Mouse (Mus musculus): Measurements from ENCODE around the gene Pde4b. TPM values are rescaled to one million over a fixed set of nuclear protein-coding genes. Genes with fewer than 3 reads are reported as not detected.
"Not testable (repeated sequence)": the region's sequence is repeated elsewhere in the genome, so short reads cannot be mapped to it uniquely, and the experiment has no call there.

The Pde4b gene
- polyA plus RNA-seq (2014; fragmentation: Nextera tagmentation; extraction: Ambion mirVana), result 49.4 and 49.8 TPM in 2 replicates

GRCm38 (mm10) chr4:102087091-102087565 lies at the start of gene Pde4b:
TSS of gene Pde4b (plus strand) at chr4:102087543.
- H3K9me3 ChIP-seq (ENCODE audit: control insufficient read depth, low read length), result no peaks in the 10 kb centered on the region
- peak within 1 kb of the TSS; percentile 62 for H3K9ac ChIP-seq (replicated peaks; ENCODE audit: low read length)
- peaks cover 4% of the 10 kb centered on the region; the same call in 1 of the 2 replicates for H3K4me1 ChIP-seq (ENCODE audit: control insufficient read depth, insufficient read depth, low read length)
- H3K36me3 ChIP-seq (ENCODE audit: control insufficient read depth, insufficient read depth, low read length), result no peaks in the 10 kb centered on the region
- peak within 1 kb of the TSS; percentile 33; the same call in 1 of the 2 replicates for H3K27ac ChIP-seq (replicated peaks; ENCODE audit: low read depth, low read length)
- peak within 1 kb of the TSS; percentile 94 for H3K4me2 ChIP-seq (ENCODE audit: low read length)
- peak within 1 kb of the TSS; percentile 65 for H3K4me3 ChIP-seq (replicated peaks; ENCODE audit: low read depth, low read length)
- WGBS, result 10% methylated on average over 11 of the region's 11 CpGs
- ATAC-seq (ENCODE audit: low FRiP score, low TSS enrichment) (peak; percentile 70), DNase-seq (peak; percentile 55)
- H3K27me3 ChIP-seq (ENCODE audit: control insufficient read depth, insufficient read depth, low read length), result peaks cover 10% of the 10 kb centered on the region

- H3K9ac ChIP-seq (replicated peaks; ENCODE audit: low read length), result no peak overlapping the region
- no peaks in the 10 kb centered on the region for H3K36me3 ChIP-seq (ENCODE audit: control insufficient read depth, insufficient read depth, low read length)
- DNase-seq, result no peak
- H3K27me3 ChIP-seq (ENCODE audit: control insufficient read depth, insufficient read depth, low read length), result no peaks in the 10 kb centered on the region
- no peak for ATAC-seq (ENCODE audit: low FRiP score, low TSS enrichment)
- no peak overlapping the region for H3K4me3 ChIP-seq (replicated peaks; ENCODE audit: low read depth, low read length)
- no peaks in the 10 kb centered on the region for H3K9me3 ChIP-seq (ENCODE audit: control insufficient read depth, low read length)
- no peaks in the 10 kb centered on the region for H3K4me1 ChIP-seq (ENCODE audit: control insufficient read depth, insufficient read depth, low read length)
- WGBS, result 73% methylated on average over 3 of the region's 3 CpGs
- no peak overlapping the region for H3K27ac ChIP-seq (replicated peaks; ENCODE audit: low read depth, low read length)
- H3K4me2 ChIP-seq (ENCODE audit: low read length), result no peak overlapping the region
Observed at GRCm38 (mm10) chr4:102040190-102040589, 47.2 kb upstream of the Pde4b start.

GRCm38 (mm10) chr4:102045183-102046140 lies 41.9 kb upstream of the Pde4b start:
- Histone ChIP-seq H3K36me3 (ENCODE audit: control insufficient read depth, insufficient read depth, low read length) (no peaks in the 10 kb centered on the region), H3K27ac (replicated peaks; ENCODE audit: low read depth, low read length) (no peak overlapping the region), H3K4me3 (replicated peaks; ENCODE audit: low read depth, low read length) (no peak overlapping the region), H3K4me2 (ENCODE audit: low read length) (no peak overlapping the region), H3K27me3 (ENCODE audit: control insufficient read depth, insufficient read depth, low read length) (no peaks in the 10 kb centered on the region), H3K4me1 (ENCODE audit: control insufficient read depth, insufficient read depth, low read length) (no peaks in the 10 kb centered on the region), H3K9me3 (ENCODE audit: control insufficient read depth, low read length) (no peaks in the 10 kb centered on the region), H3K9ac (replicated peaks; ENCODE audit: low read length) (no peak overlapping the region)
- ATAC-seq (ENCODE audit: low FRiP score, low TSS enrichment) (no peak), DNase-seq (no peak)
- 86% methylated on average over 6 of the region's 6 CpGs for WGBS

- H3K9me3 ChIP-seq (ENCODE audit: control insufficient read depth, low read length); H3K4me2 ChIP-seq (ENCODE audit: low read length); H3K4me3 ChIP-seq (replicated peaks; ENCODE audit: low read depth, low read length); H3K4me1 ChIP-seq (ENCODE audit: control insufficient read depth, insufficient read depth, low read length); H3K9ac ChIP-seq (replicated peaks; ENCODE audit: low read length); DNase-seq; H3K27me3 ChIP-seq (ENCODE audit: control insufficient read depth, insufficient read depth, low read length); H3K27ac ChIP-seq (replicated peaks; ENCODE audit: low read depth, low read length); H3K36me3 ChIP-seq (ENCODE audit: control insufficient read depth, insufficient read depth, low read length): not testable (repeated sequence)
- ATAC-seq (ENCODE audit: low FRiP score, low TSS enrichment), result peak; percentile 60; the same call in 1 of the 2 replicates
- WGBS, result 96% methylated on average over 14 of the region's 14 CpGs
Observed at GRCm38 (mm10) chr4:102049368-102049767, 38.0 kb upstream of the Pde4b start.

GRCm38 (mm10) chr4:102061322-102061721 lies 26.0 kb upstream of the Pde4b start:
- no peaks in the 10 kb centered on the region for H3K9me3 ChIP-seq (ENCODE audit: control insufficient read depth, low read length)
- no peak overlapping the region for H3K4me3 ChIP-seq (replicated peaks; ENCODE audit: low read depth, low read length)
- no peaks in the 10 kb centered on the region for H3K4me1 ChIP-seq (ENCODE audit: control insufficient read depth, insufficient read depth, low read length)
- H3K36me3 ChIP-seq (ENCODE audit: control insufficient read depth, insufficient read depth, low read length), result no peaks in the 10 kb centered on the region
- no peak overlapping the region for H3K9ac ChIP-seq (replicated peaks; ENCODE audit: low read length)
- no peak overlapping the region for H3K27ac ChIP-seq (replicated peaks; ENCODE audit: low read depth, low read length)
- WGBS, result 91% methylated on average over 2 of the region's 2 CpGs
- ATAC-seq (ENCODE audit: low FRiP score, low TSS enrichment), result no peak
- H3K27me3 ChIP-seq (ENCODE audit: control insufficient read depth, insufficient read depth, low read length), result no peaks in the 10 kb centered on the region
- H3K4me2 ChIP-seq (ENCODE audit: low read length), result no peak overlapping the region
- no peak for DNase-seq

- WGBS, result 97% methylated on average over 2 of the region's 2 CpGs
- no peak overlapping the region for H3K27ac ChIP-seq (replicated peaks; ENCODE audit: low read depth, low read length)
- no peak overlapping the region for H3K4me3 ChIP-seq (replicated peaks; ENCODE audit: low read depth, low read length)
- no peak for ATAC-seq (ENCODE audit: low FRiP score, low TSS enrichment)
- no peak for DNase-seq
- H3K9ac ChIP-seq (replicated peaks; ENCODE audit: low read length), result no peak overlapping the region
- H3K36me3 ChIP-seq (ENCODE audit: control insufficient read depth, insufficient read depth, low read length), result no peaks in the 10 kb centered on the region
- no peak overlapping the region for H3K4me2 ChIP-seq (ENCODE audit: low read length)
- H3K27me3 ChIP-seq (ENCODE audit: control insufficient read depth, insufficient read depth, low read length), result no peaks in the 10 kb centered on the region
- no peaks in the 10 kb centered on the region for H3K9me3 ChIP-seq (ENCODE audit: control insufficient read depth, low read length)
- no peaks in the 10 kb centered on the region for H3K4me1 ChIP-seq (ENCODE audit: control insufficient read depth, insufficient read depth, low read length)
Observed at GRCm38 (mm10) chr4:102069314-102069713, 18.0 kb upstream of the Pde4b start.

- peaks cover 10% of the 10 kb centered on the region for H3K27me3 ChIP-seq (ENCODE audit: control insufficient read depth, insufficient read depth, low read length)
- H3K4me2 ChIP-seq (ENCODE audit: low read length), result no peak overlapping the region
- no peak overlapping the region for H3K9ac ChIP-seq (replicated peaks; ENCODE audit: low read length)
- no peak overlapping the region for H3K4me3 ChIP-seq (replicated peaks; ENCODE audit: low read depth, low read length)
- no peak for ATAC-seq (ENCODE audit: low FRiP score, low TSS enrichment)
- WGBS, result 67% methylated on average over 4 of the region's 4 CpGs
- no peak for DNase-seq
- no peaks in the 10 kb centered on the region for H3K36me3 ChIP-seq (ENCODE audit: control insufficient read depth, insufficient read depth, low read length)
- H3K9me3 ChIP-seq (ENCODE audit: control insufficient read depth, low read length), result no peaks in the 10 kb centered on the region
- no peak overlapping the region for H3K27ac ChIP-seq (replicated peaks; ENCODE audit: low read depth, low read length)
- peaks cover 4% of the 10 kb centered on the region; the same call in 1 of the 2 replicates for H3K4me1 ChIP-seq (ENCODE audit: control insufficient read depth, insufficient read depth, low read length)
Observed at GRCm38 (mm10) chr4:102086336-102086735, 1.0 kb upstream of the Pde4b start.

GRCm38 (mm10) chr4:102087566-102088234 lies 357 bp downstream of the Pde4b start:
- H3K27ac ChIP-seq (replicated peaks; ENCODE audit: low read depth, low read length), result peak overlapping the region; percentile 33; the same call in 1 of the 2 replicates
- H3K4me1 ChIP-seq (ENCODE audit: control insufficient read depth, insufficient read depth, low read length), result peaks cover 4% of the 10 kb centered on the region; the same call in 1 of the 2 replicates
- WGBS, result under 1% methylated on average over 64 of the region's 64 CpGs
- H3K4me3 ChIP-seq (replicated peaks; ENCODE audit: low read depth, low read length), result peak overlapping the region; percentile 65
- H3K9me3 ChIP-seq (ENCODE audit: control insufficient read depth, low read length), result no peaks in the 10 kb centered on the region
- peaks cover 10% of the 10 kb centered on the region for H3K27me3 ChIP-seq (ENCODE audit: control insufficient read depth, insufficient read depth, low read length)
- DNase-seq, result peak; percentile 78
- peak overlapping the region; percentile 94 for H3K4me2 ChIP-seq (ENCODE audit: low read length)
- peak; percentile 84 for ATAC-seq (ENCODE audit: low FRiP score, low TSS enrichment)
- no peaks in the 10 kb centered on the region for H3K36me3 ChIP-seq (ENCODE audit: control insufficient read depth, insufficient read depth, low read length)
- H3K9ac ChIP-seq (replicated peaks; ENCODE audit: low read length), result peak overlapping the region; percentile 62

Measured in midbrain, embryonic 14.5 days (tissue).